Mouse (Mus musculus) G1E (cell line): Measurements from ENCODE around the gene Xpo4.

Source experiments
- CTCF ChIP-seq: IDR thresholded peaks from 2 replicates; pipeline ENCODE4 v1.5.1; 2012; ENCODE audit warnings: low read depth, low read length, inconsistent platforms, mixed read lengths
- GATA1 ChIP-seq: IDR thresholded peaks from 2 replicates; pipeline ENCODE4 v1.6.1; 2012; ENCODE audit warnings: borderline replicate concordance, low read length, inconsistent platforms, mixed read lengths
- POLR2AphosphoS5 ChIP-seq: IDR thresholded peaks from 2 replicates; pipeline ENCODE4 v1.6.1; 2012; ENCODE audit warnings: low read depth, low read length, inconsistent platforms; ENCODE audit not compliant: insufficient replicate concordance
- TAL1 ChIP-seq: conservative IDR thresholded peaks from 2 replicates; pipeline ENCODE4 v1.6.1; 2012; ENCODE audit warnings: low read depth, low read length, inconsistent platforms, mixed read lengths

DNA sequence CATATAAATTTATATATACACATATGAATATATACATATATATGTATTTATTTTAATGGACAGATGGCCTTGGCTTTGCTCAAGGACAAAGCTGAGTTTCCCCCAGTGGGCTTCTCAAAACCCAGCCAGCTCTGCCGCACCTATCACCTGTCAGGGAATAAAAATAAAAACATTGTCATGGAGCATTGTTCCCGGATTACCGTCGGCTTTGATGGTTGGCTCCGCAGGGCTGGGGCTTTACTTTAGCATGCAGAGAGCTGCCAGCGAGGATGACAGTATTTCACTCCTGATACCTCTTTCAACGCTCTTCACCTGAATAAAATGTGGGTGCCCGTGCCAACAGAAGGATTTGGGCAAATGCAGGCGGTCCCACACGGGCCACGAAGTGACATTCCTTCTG, 131.4 kb downstream of the Xpo4 start:
- TF ChIP-seq TAL1 (no peak), GATA1 (no peak), CTCF (no peak), POLR2AphosphoS5 (no peak)
